Mouse (Mus musculus) liver, embryonic 14.5 days (tissue): ENCODE results near the gene Iqcc.

Experiments
- CTCF ChIP-seq: IDR thresholded peaks from 2 replicates; pipeline ENCODE4 v1.5.1; 2016; ENCODE audit warnings: antibody characterized with exemption, low read depth, control low read depth
- EP300 ChIP-seq: IDR thresholded peaks from 2 replicates; pipeline ENCODE4 v1.6.1; 2016; ENCODE audit warnings: antibody characterized with exemption, low read depth

- TF ChIP-seq CTCF (no peak), EP300 (no peak)
Measured at GRCm38 (mm10) chr4:129568366-129568765, 50.5 kb downstream of the Iqcc start.
